Mouse (Mus musculus): ENCODE data around the gene Nsmce1. TPM values are rescaled to one million over a fixed set of nuclear protein-coding genes. Genes with fewer than 3 reads are reported as not detected.

Gene Nsmce1
- polyA plus RNA-seq, 1 experiment from 2014 or later = 122 TPM

GRCm38 (mm10) chr7:125488706-125489105, 2.7 kb downstream of the Nsmce1 start:
- no peak overlapping the region for H3K9ac ChIP-seq (replicated peaks)
- 94% methylated on average over 6 of the region's 6 CpGs for WGBS
- no peak for ATAC-seq (ENCODE audit: insufficient number of reproducible peaks, insufficient read depth, low FRiP score, low TSS enrichment, low read depth)
- H3K4me2 ChIP-seq = no peak overlapping the region
- peaks cover 27% of the 10 kb centered on the region for H3K36me3 ChIP-seq
- no peak overlapping the region for H3K27ac ChIP-seq
- no peak overlapping the region for H3K4me3 ChIP-seq (replicated peaks)
- H3K27me3 ChIP-seq = no peaks in the 10 kb centered on the region
- no peaks in the 10 kb centered on the region for H3K9me3 ChIP-seq
- peaks cover 12% of the 10 kb centered on the region for H3K4me1 ChIP-seq (replicated peaks)

DNA sequence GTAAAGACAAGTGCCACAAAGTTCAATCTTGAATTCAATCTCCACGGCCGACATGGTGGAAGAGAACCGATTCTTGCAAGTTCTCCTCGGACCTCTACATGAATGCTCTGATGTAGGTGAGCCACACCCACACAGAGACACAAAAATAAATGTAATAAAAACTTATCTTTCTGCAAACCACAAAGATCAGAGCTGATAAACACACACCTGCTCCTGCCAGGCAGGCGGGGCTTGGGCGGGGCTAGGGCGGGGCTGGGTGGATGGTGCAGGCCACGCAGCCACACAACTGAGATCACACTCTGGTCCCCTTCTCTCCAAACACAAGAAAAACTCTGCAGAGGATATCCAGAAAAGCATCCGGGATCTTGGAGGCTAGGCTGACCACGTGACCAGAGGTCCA, 4.3 kb downstream of the Nsmce1 start:
- Histone ChIP-seq H3K36me3 (peaks cover 38% of the 10 kb centered on the region), H3K27me3 (no peaks in the 10 kb centered on the region), H3K27ac (no peak overlapping the region), H3K9ac (replicated peaks) (no peak overlapping the region), H3K4me3 (replicated peaks) (no peak overlapping the region), H3K4me2 (no peak overlapping the region), H3K4me1 (replicated peaks) (peaks cover 10% of the 10 kb centered on the region), H3K9me3 (no peaks in the 10 kb centered on the region)
- ATAC-seq (ENCODE audit: insufficient number of reproducible peaks, insufficient read depth, low FRiP score, low TSS enrichment, low read depth) = no peak
- 88% methylated on average over 10 of the region's 10 CpGs for WGBS

- no peak for ATAC-seq (ENCODE audit: insufficient number of reproducible peaks, insufficient read depth, low FRiP score, low TSS enrichment, low read depth)
- 93% methylated on average over 16 of the region's 16 CpGs for WGBS
- H3K27me3 ChIP-seq = no peaks in the 10 kb centered on the region
Measured at GRCm38 (mm10) chr7:125486121-125486630, 5.2 kb downstream of the Nsmce1 start.

GRCm38 (mm10) chr7:125484791-125485190, 6.6 kb downstream of the Nsmce1 start:
- H3K4me1 ChIP-seq (replicated peaks) = no peaks in the 10 kb centered on the region
- no peaks in the 10 kb centered on the region for H3K9me3 ChIP-seq
- H3K36me3 ChIP-seq = peaks cover 57% of the 10 kb centered on the region
- no peak overlapping the region for H3K9ac ChIP-seq (replicated peaks)
- H3K4me2 ChIP-seq = no peak overlapping the region
- H3K4me3 ChIP-seq (replicated peaks) = no peak overlapping the region
- ATAC-seq (ENCODE audit: insufficient number of reproducible peaks, insufficient read depth, low FRiP score, low TSS enrichment, low read depth) = no peak
- H3K27ac ChIP-seq = no peak overlapping the region
- H3K27me3 ChIP-seq = no peaks in the 10 kb centered on the region
- WGBS = 91% methylated on average over 7 of the region's 7 CpGs

More at GRCm38 (mm10) chr7:125486121-125486630, 5.2 kb downstream of the Nsmce1 start:
- H3K4me1 ChIP-seq (replicated peaks) = peaks cover 7% of the 10 kb centered on the region; the same call in 1 of the 2 replicates
- H3K27ac ChIP-seq = no peak overlapping the region
- no peak overlapping the region for H3K4me3 ChIP-seq (replicated peaks)
- H3K36me3 ChIP-seq = peaks cover 46% of the 10 kb centered on the region
- H3K9me3 ChIP-seq = no peaks in the 10 kb centered on the region
- H3K9ac ChIP-seq (replicated peaks) = no peak overlapping the region
- no peak overlapping the region for H3K4me2 ChIP-seq

DNA sequence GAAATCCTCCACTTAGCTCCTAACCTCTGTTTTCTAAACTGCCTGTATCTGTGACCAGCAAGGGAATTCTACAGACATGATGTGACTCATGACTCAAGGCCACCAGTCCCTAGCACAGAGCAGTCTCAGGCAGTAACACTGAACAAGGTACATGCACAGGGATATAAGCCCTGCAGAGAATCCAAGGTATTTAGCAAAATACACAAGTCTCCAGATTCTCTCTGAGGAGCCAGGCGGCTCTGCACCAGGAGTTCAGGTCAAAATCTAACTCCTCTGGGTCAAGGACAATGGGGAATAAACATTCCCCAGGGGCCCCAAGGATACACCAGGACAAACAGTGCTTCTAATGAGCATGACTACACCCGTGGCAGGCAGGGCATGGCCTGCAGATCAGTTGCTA, 8.5 kb downstream of the Nsmce1 start:
- ATAC-seq (ENCODE audit: insufficient number of reproducible peaks, insufficient read depth, low FRiP score, low TSS enrichment, low read depth) = no peak
- H3K27me3 ChIP-seq = no peaks in the 10 kb centered on the region
- H3K27ac ChIP-seq = no peak overlapping the region
- H3K36me3 ChIP-seq = peaks cover 65% of the 10 kb centered on the region
- 84% methylated on average over 2 of the region's 2 CpGs for WGBS
- no peak overlapping the region for H3K9ac ChIP-seq (replicated peaks)
- H3K4me2 ChIP-seq = no peak overlapping the region
- H3K9me3 ChIP-seq = no peaks in the 10 kb centered on the region
- H3K4me1 ChIP-seq (replicated peaks) = no peaks in the 10 kb centered on the region
- H3K4me3 ChIP-seq (replicated peaks) = no peak overlapping the region

DNA sequence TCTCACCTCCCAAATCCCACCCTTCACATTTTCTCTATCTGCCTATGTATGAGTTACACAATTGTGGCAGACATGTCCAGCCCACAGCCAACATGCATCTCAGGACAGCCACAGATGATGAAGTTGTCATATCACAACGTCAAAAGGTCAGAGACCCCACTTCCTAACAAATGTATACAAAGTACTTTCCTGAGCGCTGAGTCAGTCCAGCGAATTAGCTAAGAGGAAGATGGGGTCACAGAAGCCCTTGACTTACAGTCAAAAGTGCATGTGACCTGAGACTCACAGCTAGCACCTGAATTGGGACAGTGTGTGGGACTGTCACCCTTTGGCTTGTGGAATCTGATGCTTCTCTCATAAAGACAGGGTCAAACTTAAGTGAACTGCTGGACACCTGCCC, 9.1 kb downstream of the Nsmce1 start:
- Histone ChIP-seq H3K27ac (no peak overlapping the region), H3K4me2 (no peak overlapping the region), H3K4me3 (replicated peaks) (no peak overlapping the region), H3K9ac (replicated peaks) (no peak overlapping the region), H3K9me3 (no peaks in the 10 kb centered on the region), H3K4me1 (replicated peaks) (no peaks in the 10 kb centered on the region), H3K36me3 (peaks cover 71% of the 10 kb centered on the region), H3K27me3 (no peaks in the 10 kb centered on the region)
- ATAC-seq (ENCODE audit: insufficient number of reproducible peaks, insufficient read depth, low FRiP score, low TSS enrichment, low read depth) = no peak
- WGBS = 82% methylated on average over 3 of the region's 3 CpGs

DNA sequence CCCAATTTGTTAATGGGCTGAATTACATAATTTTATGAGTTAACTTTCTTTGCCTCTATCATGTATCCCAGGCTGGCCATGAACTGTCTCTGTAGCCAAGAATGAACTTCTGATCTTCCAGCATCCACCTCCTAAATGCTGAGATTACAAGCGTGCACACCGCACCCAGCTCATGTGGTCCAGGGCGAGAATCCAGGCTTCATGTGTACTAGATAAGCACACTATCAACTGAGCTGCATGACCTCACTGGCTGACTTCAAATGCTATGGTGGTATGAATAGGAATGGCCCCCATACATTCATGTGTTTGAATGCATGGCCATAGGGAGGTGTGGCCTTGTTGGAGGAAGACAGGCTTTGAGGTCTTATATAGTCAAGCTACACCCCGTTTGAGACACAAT, 10.9 kb downstream of the Nsmce1 start:
- H3K36me3 ChIP-seq = peaks cover 65% of the 10 kb centered on the region
- WGBS = 94% methylated on average over 4 of the region's 4 CpGs

DNA sequence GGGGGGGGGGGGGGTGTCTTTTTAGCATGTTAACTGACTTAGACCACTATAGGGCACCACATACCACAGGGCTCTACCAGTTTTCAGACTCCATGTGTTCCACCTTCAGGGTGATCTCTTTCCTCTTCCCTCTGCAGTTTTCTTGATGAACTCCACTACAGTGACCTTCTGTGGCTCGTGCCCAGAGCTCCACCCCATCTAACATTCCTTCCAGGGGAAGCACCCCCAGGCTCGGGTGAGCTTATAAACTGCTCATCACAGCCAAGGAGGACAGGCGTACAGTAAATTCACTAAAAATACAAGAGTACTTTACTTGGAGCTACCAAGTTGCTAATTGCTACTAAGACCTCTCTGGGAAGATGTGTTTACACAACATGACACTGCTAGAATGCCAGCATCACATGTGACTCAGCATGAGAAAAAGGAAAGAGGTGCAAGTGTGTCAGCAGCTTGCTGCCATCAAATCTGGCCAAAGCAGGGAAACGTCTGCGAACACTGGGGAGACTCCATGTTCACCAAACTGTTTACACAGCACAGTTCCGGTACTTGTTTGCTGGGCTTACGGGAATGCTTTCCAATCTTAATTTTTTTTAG, 12.9 kb downstream of the Nsmce1 start:
- no peak for ATAC-seq (ENCODE audit: insufficient number of reproducible peaks, insufficient read depth, low FRiP score, low TSS enrichment, low read depth)
- Histone ChIP-seq H3K4me3 (replicated peaks) (no peak overlapping the region), H3K9ac (replicated peaks) (no peak overlapping the region), H3K27ac (no peak overlapping the region), H3K27me3 (no peaks in the 10 kb centered on the region), H3K4me1 (replicated peaks) (peaks cover 23% of the 10 kb centered on the region), H3K9me3 (no peaks in the 10 kb centered on the region), H3K4me2 (no peak overlapping the region), H3K36me3 (peaks cover 47% of the 10 kb centered on the region; the same call in 1 of the 2 replicates)
- WGBS = 83% methylated on average over 7 of the region's 7 CpGs

More for the DNA sequence above, 10.9 kb downstream of the Nsmce1 start:
- no peak for ATAC-seq (ENCODE audit: insufficient number of reproducible peaks, insufficient read depth, low FRiP score, low TSS enrichment, low read depth)
- Histone ChIP-seq H3K27ac (no peak overlapping the region), H3K4me2 (no peak overlapping the region), H3K4me1 (replicated peaks) (peaks cover 16% of the 10 kb centered on the region), H3K9me3 (no peaks in the 10 kb centered on the region), H3K9ac (replicated peaks) (no peak overlapping the region), H3K27me3 (no peaks in the 10 kb centered on the region), H3K4me3 (replicated peaks) (no peak overlapping the region)

DNA sequence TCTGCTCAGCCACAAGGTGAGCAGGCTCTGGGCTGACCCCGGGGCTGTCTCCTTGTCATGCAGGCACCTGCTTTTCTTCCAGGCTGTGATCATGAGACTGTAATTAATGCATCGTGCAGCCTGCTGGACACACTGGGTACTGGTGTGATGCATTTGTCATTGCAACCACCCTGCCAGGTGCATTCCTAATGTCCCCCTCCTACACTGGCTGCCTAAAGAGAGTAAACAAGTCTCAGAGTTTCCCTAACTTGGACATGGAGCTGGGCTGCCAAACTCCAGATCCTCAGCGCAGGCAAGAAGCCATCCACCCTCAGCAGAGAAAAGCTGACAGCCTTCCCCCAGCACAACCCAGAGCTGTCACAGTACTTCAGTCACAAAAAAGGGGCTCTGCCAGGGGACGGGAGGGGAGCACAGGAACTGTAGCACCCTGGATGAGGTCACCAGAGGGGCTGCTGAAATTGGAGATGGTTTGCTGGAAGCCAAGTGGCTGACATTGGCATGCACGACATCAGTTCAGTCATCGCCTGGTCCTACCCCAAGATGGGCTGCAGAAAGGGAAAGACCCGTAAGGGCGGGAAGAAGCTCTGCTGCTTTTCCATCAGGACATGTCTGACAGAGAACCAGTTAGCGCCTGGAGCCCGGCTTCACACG, 15.7 kb downstream of the Nsmce1 start:
- Histone ChIP-seq H3K27me3 (no peaks in the 10 kb centered on the region), H3K27ac (peak overlapping the region; percentile 72), H3K4me3 (replicated peaks) (no peak overlapping the region), H3K9ac (replicated peaks) (no peak overlapping the region), H3K4me1 (replicated peaks) (peaks cover 31% of the 10 kb centered on the region), H3K36me3 (peaks cover 30% of the 10 kb centered on the region; the same call in 1 of the 2 replicates), H3K4me2 (no peak overlapping the region), H3K9me3 (no peaks in the 10 kb centered on the region)
- ATAC-seq (ENCODE audit: insufficient number of reproducible peaks, insufficient read depth, low FRiP score, low TSS enrichment, low read depth) = no peak
- WGBS = 61% methylated on average over 11 of the region's 11 CpGs

DNA sequence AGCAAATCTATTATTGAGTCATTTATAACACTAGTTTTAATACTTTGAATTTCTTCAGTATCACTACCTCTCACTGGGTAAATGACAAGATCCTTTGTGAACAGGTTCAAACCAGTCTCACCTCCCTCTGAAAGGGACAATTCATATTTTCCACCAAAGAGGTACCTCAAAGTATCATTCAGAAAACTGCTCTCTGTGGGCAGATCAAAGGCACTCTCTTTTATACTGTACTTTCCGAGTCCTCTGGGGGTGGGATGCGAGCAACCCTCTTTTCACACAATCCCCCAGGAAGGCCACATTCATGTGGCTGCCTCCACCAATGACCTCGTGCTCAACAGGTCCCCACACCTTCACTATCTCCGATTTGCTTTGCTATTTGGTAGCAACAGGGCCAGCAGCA, 16.9 kb downstream of the Nsmce1 start:
- no peaks in the 10 kb centered on the region for H3K9me3 ChIP-seq
- no peak overlapping the region for H3K27ac ChIP-seq
- no peak for ATAC-seq (ENCODE audit: insufficient number of reproducible peaks, insufficient read depth, low FRiP score, low TSS enrichment, low read depth)
- WGBS = 78% methylated on average over 4 of the region's 4 CpGs
- H3K4me3 ChIP-seq (replicated peaks) = no peak overlapping the region
- H3K9ac ChIP-seq (replicated peaks) = no peak overlapping the region
- no peaks in the 10 kb centered on the region for H3K27me3 ChIP-seq
- no peak overlapping the region for H3K4me2 ChIP-seq
- peaks cover 31% of the 10 kb centered on the region for H3K4me1 ChIP-seq (replicated peaks)
- H3K36me3 ChIP-seq = peaks cover 27% of the 10 kb centered on the region; the same call in 1 of the 2 replicates

DNA sequence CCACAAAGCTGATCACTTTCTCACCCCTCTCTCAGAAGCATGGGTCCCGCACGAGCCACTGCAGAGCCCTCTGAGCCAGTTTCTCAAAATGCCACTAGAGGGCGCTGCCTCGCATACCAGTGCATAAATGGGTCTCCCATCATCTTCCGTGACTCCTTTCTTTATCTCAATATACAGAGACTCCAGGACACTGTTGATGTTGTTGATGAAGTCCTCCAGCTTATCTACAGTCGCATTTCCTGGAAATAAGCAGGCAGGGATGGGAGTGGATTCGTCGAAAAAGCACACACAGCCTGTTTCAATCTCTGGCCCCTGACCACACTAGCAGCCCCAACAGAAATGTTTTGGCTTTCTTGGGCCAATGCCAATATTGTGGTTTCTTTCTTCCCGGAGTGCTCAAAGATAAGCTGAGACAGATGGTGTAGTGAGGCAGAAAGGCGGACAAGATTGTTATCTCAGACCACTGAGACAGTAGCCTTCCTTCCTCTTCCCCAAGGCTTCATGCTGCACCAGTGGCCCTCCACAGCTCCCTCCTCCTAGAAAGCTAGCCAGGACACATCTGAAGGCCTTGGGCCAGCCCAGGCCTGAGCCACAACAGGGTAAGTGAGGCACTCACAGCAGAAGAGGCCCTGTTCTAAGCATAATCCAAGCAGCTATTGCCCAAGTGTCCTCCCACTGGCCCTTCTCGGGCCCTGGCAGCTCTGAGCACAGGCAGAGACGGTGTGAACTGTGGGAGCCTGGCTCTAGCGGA, 19.2 kb downstream of the Nsmce1 start:
- no peak for ATAC-seq (ENCODE audit: insufficient number of reproducible peaks, insufficient read depth, low FRiP score, low TSS enrichment, low read depth)
- Histone ChIP-seq H3K4me1 (replicated peaks) (peaks cover 31% of the 10 kb centered on the region), H3K4me2 (no peak overlapping the region), H3K9me3 (no peaks in the 10 kb centered on the region), H3K36me3 (peaks cover 34% of the 10 kb centered on the region), H3K27ac (peak overlapping the region; percentile 72), H3K4me3 (replicated peaks) (no peak overlapping the region), H3K27me3 (no peaks in the 10 kb centered on the region), H3K9ac (replicated peaks) (no peak overlapping the region)
- 35% methylated on average over 13 of the region's 13 CpGs for WGBS

Measured in limb, embryonic 12.5 days (tissue).